Mouse (Mus musculus): ENCODE data around the gene Gamt.

Gene Gamt

GRCm38 (mm10) chr10:80260642-80261584, at the start of gene Gamt, which contains the start of gene Dazap1:
TSS of gene Gamt (minus strand) at chr10:80261012.
TSS of gene Dazap1 (plus strand) at chr10:80261486.
- peak; percentile 100 for DNase-seq

DNA sequence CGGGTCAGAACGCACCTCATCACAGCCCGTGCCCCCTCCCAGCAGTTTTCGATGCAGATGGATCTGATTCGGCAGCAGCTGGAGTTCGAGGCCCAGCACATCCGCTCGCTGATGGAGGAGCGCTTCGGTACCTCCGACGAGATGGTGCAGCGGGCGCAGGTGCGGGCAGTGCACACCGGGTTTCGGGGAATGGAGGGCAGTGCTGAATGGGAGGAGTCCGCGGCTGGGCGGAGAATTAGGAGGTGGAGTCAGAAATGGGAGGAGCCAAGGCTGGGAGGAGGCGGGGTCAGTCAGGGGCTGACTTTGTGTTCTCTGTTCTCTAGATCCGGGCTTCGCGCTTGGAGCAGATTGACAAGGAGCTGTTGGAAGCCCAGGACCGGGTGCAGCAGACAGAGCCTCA, 44.0 kb upstream of the Gamt start:
- peak; percentile 33 for DNase-seq

- no peak for DNase-seq
These were observed 43.6 kb upstream of the Gamt start for GRCm38 (mm10) chr10:80304458-80304857.

- DNase-seq, result peak; percentile 80
These were observed 41.7 kb upstream of the Gamt start for GRCm38 (mm10) chr10:80302471-80302881.

GRCm38 (mm10) chr10:80302082-80302355, 41.2 kb upstream of the Gamt start:
- no peak for DNase-seq

GRCm38 (mm10) chr10:80301256-80302081, 40.7 kb upstream of the Gamt start:
- DNase-seq, result no peak

DNA sequence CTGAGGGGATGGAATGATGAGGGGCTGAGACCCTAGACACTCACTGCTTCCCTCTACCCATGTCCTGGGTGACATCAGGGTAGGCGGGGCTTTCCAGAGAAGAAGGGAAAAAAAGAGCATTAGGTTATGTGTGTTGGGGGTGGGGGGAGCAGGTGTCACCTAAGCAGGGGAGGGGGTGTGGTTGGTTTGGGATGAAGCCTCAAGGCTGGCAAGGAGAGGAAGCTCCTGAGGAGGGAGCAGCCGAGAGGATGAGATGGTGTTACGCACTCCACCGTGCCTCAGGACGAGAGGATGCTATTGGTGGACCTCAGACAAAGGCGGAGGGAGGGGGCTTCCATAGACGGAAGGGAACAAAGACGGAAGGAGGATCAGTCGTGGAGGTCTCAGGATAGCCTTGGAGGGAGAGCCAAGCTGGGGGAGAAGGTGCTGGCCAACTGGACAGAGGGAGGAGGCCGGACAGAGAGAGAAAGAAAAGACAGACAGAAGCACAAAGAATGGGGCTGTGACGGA, 39.9 kb upstream of the Gamt start:
- DNase-seq, result no peak

DNA sequence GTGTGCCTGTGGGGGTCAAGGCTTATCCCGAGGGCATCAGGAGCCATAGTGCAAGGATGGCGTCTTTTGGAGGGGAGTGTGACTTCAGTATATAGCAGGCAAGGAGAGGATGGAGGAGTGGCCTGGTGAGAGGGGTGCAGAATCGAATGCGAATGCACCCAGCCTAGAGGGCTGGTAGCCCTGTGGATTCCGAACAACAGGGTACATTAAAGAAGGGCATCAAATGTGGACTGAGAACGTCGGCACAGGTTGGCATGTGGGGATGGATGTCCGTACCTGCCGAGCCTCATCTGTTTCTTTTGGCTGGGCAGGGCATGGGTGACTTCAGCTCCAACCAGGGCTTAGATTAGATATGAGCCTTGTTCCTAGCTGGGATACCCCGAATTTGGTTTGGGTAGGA, 39.0 kb upstream of the Gamt start:
- no peak for DNase-seq

DNA sequence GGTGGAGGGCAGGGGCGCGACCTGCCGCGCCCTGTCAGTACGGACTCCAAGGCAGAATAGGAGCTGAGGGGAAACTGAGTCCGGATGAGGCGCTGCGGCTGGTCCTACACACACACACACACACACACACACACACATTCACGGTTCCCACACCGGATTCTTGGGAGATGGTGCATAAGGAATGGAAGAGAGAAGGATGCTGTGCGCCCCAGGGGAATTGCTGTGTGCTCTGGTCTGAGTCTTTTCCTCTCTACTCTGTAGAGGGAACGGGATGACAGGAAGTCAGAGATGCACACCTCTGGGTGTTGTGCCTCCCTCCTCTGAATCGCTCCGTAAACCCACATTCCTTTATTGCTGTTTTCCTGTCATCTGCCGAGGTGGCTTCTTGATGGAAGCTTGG, 38.5 kb upstream of the Gamt start:
- no peak for DNase-seq

GRCm38 (mm10) chr10:80298571-80299281, 37.9 kb upstream of the Gamt start:
- DNase-seq, result no peak

DNA sequence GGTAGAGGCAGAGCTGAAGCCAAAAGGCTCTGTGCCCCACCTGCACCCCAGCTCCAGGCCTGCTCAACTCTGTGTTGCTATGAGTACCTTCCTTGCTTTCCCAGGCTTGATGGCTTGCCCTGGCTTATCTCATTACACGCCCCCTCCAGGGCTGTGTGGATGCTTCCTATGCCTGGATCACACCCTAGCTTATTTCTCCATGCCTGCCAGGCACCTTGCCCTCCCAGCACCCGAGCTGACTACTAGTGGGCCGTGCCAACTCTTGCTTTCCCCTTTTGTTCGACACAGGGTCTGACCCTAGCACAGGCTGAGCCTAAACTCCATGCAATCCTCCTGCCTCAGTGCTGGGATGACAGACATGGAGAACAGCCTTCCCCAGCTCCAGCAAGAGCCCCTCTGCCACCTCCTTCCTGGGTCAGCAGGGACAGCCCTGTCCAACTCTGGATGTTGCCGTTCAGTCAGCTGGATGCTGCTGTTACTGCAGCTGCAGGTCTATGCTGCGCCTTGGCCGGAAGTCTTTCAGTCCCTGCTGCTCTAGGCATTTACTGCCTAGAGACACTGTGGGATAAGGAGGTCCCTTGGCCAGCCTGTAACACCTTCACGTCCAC, 36.8 kb upstream of the Gamt start:
- no peak for DNase-seq

DNA sequence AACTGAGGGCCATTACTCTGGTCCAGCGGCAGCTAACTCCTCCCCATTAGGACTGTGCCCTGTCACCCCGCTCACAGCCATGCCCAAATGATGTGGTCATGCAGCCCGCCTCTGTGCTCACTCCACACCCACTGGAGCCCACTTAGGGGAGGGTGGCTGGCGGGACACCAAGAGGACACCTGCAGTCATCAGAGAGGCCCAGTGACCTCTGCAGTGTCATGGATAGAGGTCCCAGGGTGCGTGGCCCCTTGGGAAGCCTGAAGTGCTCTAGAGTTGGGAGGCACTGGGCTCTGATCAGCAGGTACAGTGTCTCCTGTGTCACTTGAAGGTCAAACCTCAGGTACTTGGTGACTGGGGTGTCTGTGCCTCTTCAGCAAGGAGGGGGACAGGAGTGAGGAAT, 36.0 kb upstream of the Gamt start:
- no peak for DNase-seq

GRCm38 (mm10) chr10:80295618-80296425, 35.0 kb upstream of the Gamt start, which contains the start of gene Apc2:
TSS of gene Apc2 (plus strand) at chr10:80295977.
- DNase-seq, result peak; percentile 75

DNA sequence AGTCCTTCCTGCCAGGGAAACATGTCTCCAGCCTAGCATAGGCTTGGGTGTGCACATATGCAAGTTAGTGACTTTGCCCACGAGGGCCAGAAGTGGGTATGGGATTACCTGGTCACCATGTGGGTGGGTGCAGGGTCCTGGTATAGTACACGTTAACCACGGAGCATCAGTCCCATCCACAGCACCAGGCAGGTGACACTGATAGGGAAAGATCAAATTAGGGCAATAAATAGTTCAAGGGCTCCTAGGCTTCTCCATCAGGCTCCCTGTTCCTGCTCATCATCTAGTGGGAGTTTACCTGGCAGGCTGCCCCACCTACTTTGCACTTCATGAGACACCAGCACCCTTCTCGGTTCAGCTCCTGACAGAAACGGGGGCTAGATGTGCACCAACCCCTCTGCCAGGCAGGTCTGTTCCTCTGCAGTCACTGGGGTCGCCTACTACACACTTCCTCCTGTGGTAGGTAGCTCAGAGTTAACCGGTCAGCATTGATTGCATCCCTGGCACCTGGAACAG, 34.0 kb upstream of the Gamt start:
- no peak for DNase-seq

DNA sequence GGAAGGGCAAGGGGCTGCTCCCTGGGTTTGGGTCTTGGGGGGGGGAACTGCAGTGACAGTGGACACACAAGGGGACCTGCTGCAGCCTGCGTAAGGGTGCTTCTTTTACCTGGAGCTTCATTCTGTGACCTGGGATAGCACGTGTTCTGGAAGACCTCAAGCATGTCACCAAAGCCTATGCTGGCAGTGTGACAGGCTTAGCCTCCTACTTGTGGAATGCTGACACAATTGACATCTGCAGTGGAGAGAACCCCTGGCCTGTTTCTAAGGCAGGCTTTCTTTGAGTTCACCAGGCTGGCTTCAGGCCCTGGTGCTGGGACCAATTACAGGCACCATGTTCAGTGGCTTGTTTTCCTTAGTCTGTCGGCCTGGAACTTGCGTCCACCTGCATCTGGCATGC, 33.5 kb upstream of the Gamt start:
- no peak for DNase-seq

- DNase-seq, result no peak
These were observed 32.5 kb upstream of the Gamt start for GRCm38 (mm10) chr10:80293325-80293724.

DNA sequence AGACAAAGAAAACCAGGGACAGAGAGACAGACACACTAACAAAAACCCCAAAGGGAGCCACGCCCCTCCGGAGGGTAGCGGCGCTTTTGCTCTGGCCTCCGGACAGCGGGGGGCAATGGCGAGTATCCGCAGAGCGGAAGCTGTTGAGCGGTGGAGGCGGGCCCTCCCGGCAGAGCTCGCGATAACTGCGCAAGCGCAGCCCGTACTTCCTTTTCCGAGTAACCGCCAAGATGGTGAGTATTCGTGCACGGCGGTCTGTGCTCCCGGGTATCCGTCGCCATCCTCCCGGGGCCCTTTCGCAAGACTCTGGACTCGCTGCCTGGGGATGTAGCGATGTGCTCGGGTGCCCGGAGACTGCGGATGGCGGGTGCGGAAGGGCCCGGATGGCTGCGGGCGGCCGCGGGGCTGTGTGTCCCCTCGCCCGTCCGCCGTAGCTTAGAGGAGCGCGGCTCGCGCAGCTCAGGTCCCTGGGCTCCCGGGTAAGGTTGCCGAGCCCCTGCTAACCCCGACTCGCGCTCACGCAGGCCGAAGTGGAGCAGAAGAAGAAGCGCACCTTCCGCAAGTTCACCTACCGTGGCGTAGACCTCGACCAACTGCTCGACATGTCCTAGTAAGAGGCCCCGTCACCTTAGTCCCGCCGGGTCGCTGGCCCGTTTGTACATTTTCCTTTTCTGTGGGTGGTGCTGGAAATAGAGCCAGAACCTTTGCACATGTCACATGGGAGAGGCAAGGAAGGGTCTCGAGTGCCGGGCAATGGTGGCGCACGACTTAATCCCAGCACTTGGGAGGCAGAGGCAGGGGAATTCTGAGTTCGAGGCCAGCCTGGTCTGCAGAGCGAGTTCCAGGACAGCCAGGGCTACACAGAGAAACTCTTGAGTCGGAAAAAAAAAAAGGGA, 31.7 kb upstream of the Gamt start, which contains the start of gene Rps15:
Rps15 (plus strand) TSS at position 203 of the 896 bp plus-strand sequence.
- DNase-seq, result peak; percentile 96

DNA sequence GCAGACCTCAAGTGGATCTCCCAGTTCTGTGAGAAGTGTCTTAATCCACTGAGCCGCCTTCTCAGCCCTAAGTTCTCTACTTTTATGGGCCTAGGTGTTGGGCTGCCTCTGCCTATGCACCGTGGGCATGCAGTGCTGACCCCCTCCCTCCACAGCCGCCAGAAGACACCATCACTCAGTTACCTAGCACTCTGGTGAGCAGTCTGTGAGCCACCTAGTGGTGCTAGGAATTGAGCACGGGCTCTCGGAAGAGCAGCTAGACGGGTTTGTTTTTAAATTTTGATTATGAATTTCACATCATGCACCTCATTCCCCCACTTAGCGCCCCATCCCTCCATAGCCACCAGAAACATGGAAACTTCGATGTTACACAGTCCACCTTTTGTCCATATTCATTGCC, 27.8 kb upstream of the Gamt start:
- DNase-seq, result no peak

GRCm38 (mm10) chr10:80288097-80288496, 27.3 kb upstream of the Gamt start:
- DNase-seq, result no peak

Data from lung, postnatal 14 days (tissue).